19 mouse cellular contexts compared by ENCODE assay signal in the genomic region with DNA sequence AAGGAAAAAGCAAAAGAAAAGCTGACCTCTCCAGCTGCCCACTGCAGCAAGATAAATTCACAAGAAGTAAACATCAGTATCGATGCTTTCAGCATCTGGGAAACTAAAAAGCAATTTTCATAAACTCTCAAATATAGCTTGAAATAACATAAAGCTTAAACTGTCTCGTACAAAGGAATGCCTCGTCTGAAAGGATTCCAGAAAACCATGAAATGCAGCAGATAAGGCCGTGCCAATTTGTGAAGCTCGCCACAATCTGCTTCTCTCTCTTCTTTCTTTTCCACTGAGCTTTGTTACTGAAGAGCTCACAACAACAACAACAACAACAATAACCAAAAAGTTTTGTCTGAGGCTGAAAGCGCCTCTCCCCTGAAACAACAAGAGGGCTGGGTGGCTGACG.
A peak's percentile ranks its signal among the peaks of the same experiment; 100 is the strongest.
DNase-seq lines count a peak whose midpoint lies in the region; ATAC-seq lines count a peak whose summit lies in the region.
"Had no signal": no experiment of that assay in that cellular context is flagged by ENCODE, and none has a peak within 500 bp of the region (broad histone marks: within the 10 kb centered on the region; RNA-seq: fewer than 3 reads in every experiment).

No protein-coding gene starts in this region.

- H3K4me1 ChIP-seq in heart, embryonic 13.5 days = peaks cover 7% of the 10 kb centered on the region; the same call in 1 of the 2 replicates
- H3K4me1 ChIP-seq in kidney, embryonic 16.5 days (ENCODE audit: insufficient read depth, low read length) = 0 out of 2 replicates have a peak, but pooled peaks cover 4% of the 10 kb centered on the region
- peaks cover 5% of the 10 kb centered on the region; the same call in 1 of the 2 replicates for H3K4me1 ChIP-seq in lung, embryonic 16.5 days (replicated peaks; ENCODE audit: control insufficient read depth, insufficient read depth, low read length)
- H3K4me1 ChIP-seq: embryonic facial prominence, embryonic 15.5 days; intestine, embryonic 15.5 days had no signal

- no peaks in the 10 kb centered on the region for H3K36me3 ChIP-seq in heart, embryonic 13.5 days
- H3K36me3 ChIP-seq in kidney, embryonic 16.5 days (ENCODE audit: insufficient read depth, low read length) = no peaks in the 10 kb centered on the region
- H3K36me3 ChIP-seq in lung, embryonic 16.5 days (ENCODE audit: control insufficient read depth, insufficient read depth, low read length) = no peaks in the 10 kb centered on the region
- H3K36me3 ChIP-seq: embryonic facial prominence, embryonic 15.5 days; forebrain, embryonic 10.5 days; hindbrain, embryonic 10.5 days; intestine, embryonic 15.5 days had no signal

- no peak overlapping the region for H3K9ac ChIP-seq in heart, embryonic 13.5 days
- H3K9ac ChIP-seq in kidney, embryonic 16.5 days (replicated peaks; ENCODE audit: low read length) = no peak overlapping the region
- H3K9ac ChIP-seq in lung, embryonic 16.5 days (ENCODE audit: low read length) = no peak overlapping the region
- H3K9ac ChIP-seq: embryonic facial prominence, embryonic 15.5 days; hindbrain, embryonic 14.5 days; intestine, embryonic 15.5 days had no signal

- intact Hi-C loops in heart, postnatal 10 days (cut with DNase I) = no loop called here

- 45% methylated on average over 7 of the region's 7 CpGs for WGBS in heart, embryonic 13.5 days
- 58% methylated on average over 7 of the region's 7 CpGs for WGBS in kidney, embryonic 16.5 days
- WGBS in lung, embryonic 16.5 days = 25% methylated on average over 7 of the region's 7 CpGs

- ATAC-seq in heart, embryonic 13.5 days (ENCODE audit: extremely low read depth, insufficient number of reproducible peaks, low FRiP score, low TSS enrichment) = no peak
- ATAC-seq in kidney, embryonic 16.5 days (ENCODE audit: low FRiP score, low TSS enrichment) = no peak
- no peak for ATAC-seq in lung, embryonic 16.5 days (ENCODE audit: low read depth)
- ATAC-seq: forebrain, embryonic 16.5 days; intestine, embryonic 15.5 days had no signal

- H3K9me3 ChIP-seq in heart, embryonic 13.5 days = no peaks in the 10 kb centered on the region
- no peaks in the 10 kb centered on the region for H3K9me3 ChIP-seq in kidney, embryonic 16.5 days (ENCODE audit: low read length)
- no peaks in the 10 kb centered on the region for H3K9me3 ChIP-seq in lung, embryonic 16.5 days (ENCODE audit: control insufficient read depth, low read length)
- H3K9me3 ChIP-seq: embryonic facial prominence, embryonic 15.5 days; forebrain, embryonic 10.5 days; hindbrain, embryonic 10.5 days; intestine, embryonic 15.5 days had no signal

- H3K4me2 ChIP-seq in heart, embryonic 13.5 days = peak overlapping the region; percentile 36
- 0 out of 2 replicates have a peak overlapping the region, but pooled peaks have one; percentile 6 for H3K4me2 ChIP-seq in kidney, embryonic 16.5 days (replicated peaks; ENCODE audit: low read depth, low read length)
- 0 out of 2 replicates have a peak overlapping the region, but pooled peaks have one; percentile 14 for H3K4me2 ChIP-seq in lung, embryonic 16.5 days (ENCODE audit: low read depth, low read length)
- H3K4me2 ChIP-seq: embryonic facial prominence, embryonic 15.5 days; hindbrain, embryonic 14.5 days; intestine, embryonic 15.5 days had no signal

- no peak overlapping the region for H3K27ac ChIP-seq in heart, embryonic 13.5 days (replicated peaks)
- no peak overlapping the region for H3K27ac ChIP-seq in kidney, embryonic 16.5 days (ENCODE audit: low read length)
- H3K27ac ChIP-seq in lung, embryonic 16.5 days (ENCODE audit: low read length) = no peak overlapping the region
- H3K27ac ChIP-seq: embryonic facial prominence, embryonic 15.5 days; forebrain, embryonic 10.5 days; hindbrain, embryonic 10.5 days; hindbrain, embryonic 14.5 days; intestine, embryonic 15.5 days had no signal

- no peak overlapping the region for H3K4me3 ChIP-seq in heart, embryonic 13.5 days
- H3K4me3 ChIP-seq in kidney, embryonic 16.5 days (ENCODE audit: low read length) = no peak overlapping the region
- no peak overlapping the region for H3K4me3 ChIP-seq in lung, embryonic 16.5 days (ENCODE audit: low read length)
- H3K4me3 ChIP-seq: embryonic facial prominence, embryonic 15.5 days; erythroblast, embryonic 14.5 days; forebrain, embryonic 10.5 days; hindbrain, embryonic 10.5 days; intestine, embryonic 15.5 days had no signal

- no peaks in the 10 kb centered on the region for H3K27me3 ChIP-seq in heart, embryonic 13.5 days (replicated peaks)
- no peaks in the 10 kb centered on the region for H3K27me3 ChIP-seq in kidney, embryonic 16.5 days (ENCODE audit: insufficient read depth, low read length)
- H3K27me3 ChIP-seq in lung, embryonic 16.5 days (ENCODE audit: control insufficient read depth, insufficient read depth, low read depth, low read length) = no peaks in the 10 kb centered on the region
- H3K27me3 ChIP-seq: embryonic facial prominence, embryonic 15.5 days; intestine, embryonic 15.5 days had no signal

- no peak for DNase-seq in heart, postnatal 10 days
- no peak for DNase-seq in kidney, postnatal 4 days
- no peak for DNase-seq in lung, postnatal 14 days
- DNase-seq: adrenal gland, adult 2 months; adrenal gland, postnatal 25 days; cerebellum, adult 18-20 months; cerebellum, adult 9-11 months; cerebellum, postnatal 36 days; gastrocnemius, postnatal 10 days had no signal
